Mouse (Mus musculus): Measurements from ENCODE around the gene Klhl24.

The Klhl24 gene

GRCm38 (mm10) chr16:20144568-20144967 lies 47.2 kb downstream of the Klhl24 start:
- no peak for DNase-seq

- no peak for DNase-seq
Observed at GRCm38 (mm10) chr16:20151991-20152390, 54.6 kb downstream of the Klhl24 start.

- no peak for DNase-seq
Observed at GRCm38 (mm10) chr16:20153742-20154141, 56.4 kb downstream of the Klhl24 start.

- DNase-seq: no peak
Observed at GRCm38 (mm10) chr16:20160130-20160529, 62.8 kb downstream of the Klhl24 start.

GRCm38 (mm10) chr16:20169071-20169470 lies 71.7 kb downstream of the Klhl24 start:
- DNase-seq: no peak

- DNase-seq: peak in 1 of 2 experiments; percentile 35
Observed at GRCm38 (mm10) chr16:20169471-20170106, 72.2 kb downstream of the Klhl24 start.

All from lung, adult 18-20 months (tissue).